Mouse (Mus musculus) natural killer cell, adult 2 months (primary cell): ENCODE results near the gene Ncam1.

ENCODE experiments used
- DNase-seq, 2 experiments: peaks; one replicate each; pipeline ENCODE4 v3.0.0; 2022; ENCODE audit warnings: low spot score in 2 of 2

Ncam1 gene

GRCm38 (mm10) chr9:49675696-49676465, 122.8 kb downstream of the Ncam1 start:
- no peak for DNase-seq

- DNase-seq = no peak
Measured at GRCm38 (mm10) chr9:49672646-49673199, 126.0 kb downstream of the Ncam1 start.

- no peak for DNase-seq
Measured at GRCm38 (mm10) chr9:49667066-49667465, 131.7 kb downstream of the Ncam1 start.

GRCm38 (mm10) chr9:49665361-49665760, 133.4 kb downstream of the Ncam1 start:
- DNase-seq = no peak

GRCm38 (mm10) chr9:49663927-49664320, 134.8 kb downstream of the Ncam1 start:
- DNase-seq = no peak

- no peak for DNase-seq
Measured at GRCm38 (mm10) chr9:49662958-49663926, 135.5 kb downstream of the Ncam1 start.

GRCm38 (mm10) chr9:49661480-49661879, 137.2 kb downstream of the Ncam1 start:
- DNase-seq = no peak

GRCm38 (mm10) chr9:49658381-49658856, 140.3 kb downstream of the Ncam1 start:
- no peak for DNase-seq

- DNase-seq = no peak
Measured at GRCm38 (mm10) chr9:49654470-49654869, 144.3 kb downstream of the Ncam1 start.

- DNase-seq = no peak
Measured at GRCm38 (mm10) chr9:49653478-49654245, 145.1 kb downstream of the Ncam1 start.

- DNase-seq = no peak
Measured at GRCm38 (mm10) chr9:49644296-49644695, 154.4 kb downstream of the Ncam1 start.

GRCm38 (mm10) chr9:49640764-49641163, 158.0 kb downstream of the Ncam1 start:
- DNase-seq = no peak

- DNase-seq = no peak
Measured at GRCm38 (mm10) chr9:49640142-49640541, 158.6 kb downstream of the Ncam1 start.

- DNase-seq = no peak
Measured at GRCm38 (mm10) chr9:49637955-49638354, 160.8 kb downstream of the Ncam1 start.

GRCm38 (mm10) chr9:49635668-49636326, 162.9 kb downstream of the Ncam1 start:
- no peak for DNase-seq

GRCm38 (mm10) chr9:49632591-49632990, 166.1 kb downstream of the Ncam1 start:
- DNase-seq = no peak

GRCm38 (mm10) chr9:49630336-49630735, 168.4 kb downstream of the Ncam1 start:
- no peak for DNase-seq

- no peak for DNase-seq
Measured at GRCm38 (mm10) chr9:49624910-49625309, 173.8 kb downstream of the Ncam1 start.

GRCm38 (mm10) chr9:49623934-49624505, 174.7 kb downstream of the Ncam1 start:
- DNase-seq = no peak

- no peak for DNase-seq
Measured at GRCm38 (mm10) chr9:49622928-49623676, 175.6 kb downstream of the Ncam1 start.
